Mouse (Mus musculus) C2C12 (cell line): Measurements from ENCODE around the gene Ugcg.

Experiments used
- CTCF ChIP-seq: IDR thresholded peaks from one replicate; pipeline ENCODE4 v1.5.1; 2011; ENCODE audit not compliant: control insufficient read depth, insufficient read depth, insufficient read length
- MAX ChIP-seq: IDR thresholded peaks from one replicate; pipeline ENCODE4 v1.6.1; 2011; ENCODE audit warnings: mild to moderate bottlenecking, control low read depth
- MYOD1 ChIP-seq: IDR thresholded peaks from one replicate; pipeline ENCODE4 v1.6.1; 2011; ENCODE audit warnings: low read depth; ENCODE audit not compliant: control insufficient read depth, insufficient read length
- MYOG ChIP-seq: IDR thresholded peaks from one replicate; pipeline ENCODE4 v1.6.1; 2011; ENCODE audit not compliant: control insufficient read depth, insufficient read length; ENCODE audit errors: extremely low read depth

- TF ChIP-seq CTCF (no peak), MYOD1 (no peak), MYOG (no peak), MAX (no peak)
Observed at GRCm38 (mm10) chr4:59241096-59241495, 52.0 kb downstream of the Ugcg start.
